Mouse (Mus musculus) kidney, embryonic 16.5 days (tissue): ENCODE measurements around the gene Slit3. TPM values are rescaled to one million over a fixed set of nuclear protein-coding genes. Genes with fewer than 3 reads are reported as not detected.

Source experiments
- ATAC-seq: fragments of 200-750 bp; cut with Nextera tagmentation; 2 replicates; pipeline ENCODE4 v1.8.0; 2017; ENCODE audit warnings: moderate TSS enrichment; ENCODE audit not compliant: low FRiP score, low TSS enrichment
- H3K27ac ChIP-seq: fragments of 300-500 bp; sonication (generic); 2 replicates; pipeline ENCODE4 v1.5.1; 2014; ENCODE audit warnings: low read length
- H3K27me3 ChIP-seq: fragments of 300-500 bp; sonication (generic); 2 replicates; pipeline ENCODE4 v1.6.1; 2014; ENCODE audit warnings: low read length, control low read depth, mixed read lengths; ENCODE audit not compliant: insufficient read depth
- H3K36me3 ChIP-seq: fragments of 300-500 bp; sonication (generic); 2 replicates; pipeline ENCODE4 v1.6.1; 2014; ENCODE audit warnings: low read length, control low read depth, mixed read lengths; ENCODE audit not compliant: insufficient read depth
- H3K4me1 ChIP-seq: fragments of 300-500 bp; sonication (generic); 2 replicates; pipeline ENCODE4 v1.6.1; 2014; ENCODE audit warnings: low read length, control low read depth, mixed read lengths; ENCODE audit not compliant: insufficient read depth
- H3K4me2 ChIP-seq: fragments of 300-500 bp; sonication (generic); replicated peaks from 2 replicates; pipeline ENCODE4 v1.6.1; 2014; ENCODE audit warnings: low read depth, low read length
- H3K4me3 ChIP-seq: fragments of 300-500 bp; sonication (generic); 2 replicates; pipeline ENCODE4 v1.5.1; 2014; ENCODE audit warnings: mild to moderate bottlenecking, low read length
- H3K9ac ChIP-seq: fragments of 300-500 bp; sonication (generic); replicated peaks from 2 replicates; pipeline ENCODE4 v1.6.1; 2014; ENCODE audit warnings: low read length
- H3K9me3 ChIP-seq: fragments of 300-500 bp; sonication (generic); 2 replicates; pipeline ENCODE4 v1.6.1; 2016; ENCODE audit warnings: low read length, control low read depth
- WGBS: fragments of 180-500 bp; shearing (Covaris S2); extraction: QIAGEN DNeasy Blood & Tissue Kit; methylation state at CpG from one replicate; pipeline ENCODE4 v1.1.7; 2014; 5-methylcytosine and 5-hydroxymethylcytosine counted together
- polyA plus RNA-seq: library from polyadenylated mRNA; unstranded; fragments of >200 nt; fragmentation: Nextera tagmentation; extraction: Ambion mirVana; gene quantifications from 2 replicates; pipeline ENCODE4 v1.2.1, GENCODE M21; 2015

Gene Slit3
- polyA plus RNA-seq, 1 experiment from 2014 or later: 8.3 TPM

GRCm38 (mm10) chr11:35637102-35637501, 516.1 kb downstream of the Slit3 start:
- H3K9me3 ChIP-seq: no peaks in the 10 kb centered on the region
- H3K4me2 ChIP-seq: no peak overlapping the region
- H3K27me3 ChIP-seq: no peaks in the 10 kb centered on the region
- H3K4me1 ChIP-seq: peaks cover 8% of the 10 kb centered on the region
- H3K9ac ChIP-seq: no peak overlapping the region
- no peaks in the 10 kb centered on the region for H3K36me3 ChIP-seq
- 66% methylated on average over 7 of the region's 7 CpGs for WGBS
- ATAC-seq: no peak
- no peak overlapping the region for H3K4me3 ChIP-seq
- no peak overlapping the region for H3K27ac ChIP-seq

DNA sequence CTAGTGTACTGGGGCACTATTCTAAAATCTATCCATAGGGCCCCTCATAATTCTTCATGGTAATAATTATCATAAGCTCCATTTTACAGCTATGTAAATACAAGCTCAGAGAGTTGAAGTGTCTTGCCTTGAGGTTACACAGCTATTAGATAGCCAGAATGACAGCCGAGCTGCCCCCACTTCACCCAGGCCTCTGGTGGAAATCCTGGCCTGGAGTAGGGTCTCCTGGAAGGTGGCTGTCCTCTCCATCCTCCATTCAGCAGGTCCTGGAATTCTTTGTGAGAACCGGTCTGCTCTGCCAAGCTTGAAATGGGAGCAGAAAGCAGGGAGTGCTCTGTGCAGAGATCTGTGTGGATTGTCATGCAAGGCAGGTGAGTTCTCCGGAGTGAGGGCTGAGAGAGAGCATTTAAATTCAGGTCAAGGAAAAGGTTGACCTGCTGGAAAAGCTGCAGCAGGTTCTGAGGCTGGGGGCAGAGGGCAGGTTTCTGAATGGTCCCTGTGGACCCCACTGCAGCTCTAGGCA, 517.9 kb downstream of the Slit3 start:
- peaks cover 8% of the 10 kb centered on the region for H3K4me1 ChIP-seq
- H3K27ac ChIP-seq: peak overlapping the region; percentile 48; the same call in 1 of the 2 replicates
- H3K4me3 ChIP-seq: no peak overlapping the region
- WGBS: 5% methylated on average over 3 of the region's 3 CpGs
- H3K36me3 ChIP-seq: no peaks in the 10 kb centered on the region
- peak overlapping the region; percentile 17; the same call in 1 of the 2 replicates for H3K4me2 ChIP-seq
- 0 out of 2 replicates have a peak, but pooled peaks have one; percentile 16 for ATAC-seq
- no peaks in the 10 kb centered on the region for H3K27me3 ChIP-seq
- no peaks in the 10 kb centered on the region for H3K9me3 ChIP-seq
- H3K9ac ChIP-seq: no peak overlapping the region

- H3K4me3 ChIP-seq: no peak overlapping the region
- peak overlapping the region; percentile 48; the same call in 1 of the 2 replicates for H3K27ac ChIP-seq
- H3K27me3 ChIP-seq: no peaks in the 10 kb centered on the region
- no peaks in the 10 kb centered on the region for H3K36me3 ChIP-seq
- WGBS: 11% methylated on average over 11 of the region's 11 CpGs
- peaks cover 8% of the 10 kb centered on the region for H3K4me1 ChIP-seq
- ATAC-seq: peak; percentile 69
- no peak overlapping the region for H3K9ac ChIP-seq
- no peaks in the 10 kb centered on the region for H3K9me3 ChIP-seq
- H3K4me2 ChIP-seq: peak overlapping the region; percentile 17; the same call in 1 of the 2 replicates
Measured at GRCm38 (mm10) chr11:35639428-35639827, 518.4 kb downstream of the Slit3 start.

DNA sequence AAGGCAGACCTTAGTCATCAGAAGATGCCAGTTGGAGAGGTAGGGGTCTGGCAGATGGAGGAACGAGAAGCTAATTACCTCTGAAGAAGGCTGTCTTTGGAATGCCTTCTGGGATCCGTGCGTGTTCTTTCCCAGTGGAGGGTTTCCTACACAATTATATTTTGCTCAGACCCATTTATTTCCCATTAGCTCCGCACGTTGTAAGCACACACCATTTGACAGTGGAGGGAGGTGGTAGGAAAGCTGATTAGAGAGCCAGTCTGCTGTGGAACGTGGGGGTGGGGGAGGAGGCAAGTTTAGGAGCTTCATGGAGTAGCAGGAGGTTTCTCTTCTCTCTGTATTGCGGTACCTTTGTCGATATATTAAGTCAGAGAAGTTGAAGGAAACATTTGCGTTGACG, 530.3 kb downstream of the Slit3 start:
- Histone ChIP-seq H3K9me3 (no peaks in the 10 kb centered on the region), H3K27ac (no peak overlapping the region), H3K4me3 (no peak overlapping the region), H3K4me1 (no peaks in the 10 kb centered on the region), H3K36me3 (no peaks in the 10 kb centered on the region), H3K27me3 (no peaks in the 10 kb centered on the region), H3K9ac (no peak overlapping the region), H3K4me2 (no peak overlapping the region)
- ATAC-seq: no peak
- 86% methylated on average over 10 of the region's 10 CpGs for WGBS

DNA sequence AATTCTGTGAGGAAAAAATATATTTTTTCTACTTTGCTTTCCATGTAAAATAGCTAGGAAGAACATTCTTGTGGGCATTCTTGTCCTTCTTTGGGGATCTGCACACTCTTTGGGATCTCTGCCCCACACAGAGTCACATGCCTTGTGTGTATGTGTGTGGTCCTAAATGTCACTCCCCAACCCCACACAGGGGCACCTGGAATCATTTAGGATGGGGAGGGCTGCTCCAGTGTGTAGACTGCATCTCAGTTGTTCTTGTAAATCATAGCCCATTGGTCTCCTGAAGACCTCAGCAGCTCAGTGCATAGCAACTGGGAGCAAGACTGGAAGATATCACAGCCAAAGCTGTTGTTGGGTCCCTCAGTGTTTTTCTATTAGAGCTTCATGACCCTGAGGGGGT, 534.8 kb downstream of the Slit3 start:
- ATAC-seq: no peak

GRCm38 (mm10) chr11:35657582-35657981, 536.6 kb downstream of the Slit3 start:
- ATAC-seq: no peak
- Histone ChIP-seq H3K4me3 (no peak overlapping the region), H3K4me1 (no peaks in the 10 kb centered on the region), H3K27ac (no peak overlapping the region), H3K9me3 (no peaks in the 10 kb centered on the region), H3K9ac (no peak overlapping the region), H3K4me2 (no peak overlapping the region), H3K27me3 (no peaks in the 10 kb centered on the region), H3K36me3 (no peaks in the 10 kb centered on the region)
- 84% methylated on average over 6 of the region's 6 CpGs for WGBS

More for the DNA sequence above, 534.8 kb downstream of the Slit3 start:
- H3K4me3 ChIP-seq: no peak overlapping the region
- no peaks in the 10 kb centered on the region for H3K36me3 ChIP-seq
- no peak overlapping the region for H3K4me2 ChIP-seq
- no peak overlapping the region for H3K9ac ChIP-seq
- no peaks in the 10 kb centered on the region for H3K27me3 ChIP-seq
- no peak overlapping the region for H3K27ac ChIP-seq
- H3K9me3 ChIP-seq: no peaks in the 10 kb centered on the region
- H3K4me1 ChIP-seq: no peaks in the 10 kb centered on the region

GRCm38 (mm10) chr11:35660967-35661366, 539.9 kb downstream of the Slit3 start:
- Histone ChIP-seq H3K4me1 (no peaks in the 10 kb centered on the region), H3K27ac (no peak overlapping the region), H3K36me3 (no peaks in the 10 kb centered on the region), H3K4me3 (no peak overlapping the region), H3K27me3 (no peaks in the 10 kb centered on the region), H3K4me2 (no peak overlapping the region), H3K9me3 (no peaks in the 10 kb centered on the region), H3K9ac (no peak overlapping the region)
- ATAC-seq: no peak
- 90% methylated on average over 4 of the region's 4 CpGs for WGBS

GRCm38 (mm10) chr11:35662945-35663344, 541.9 kb downstream of the Slit3 start:
- Histone ChIP-seq H3K4me2 (no peak overlapping the region), H3K9me3 (no peaks in the 10 kb centered on the region), H3K27ac (no peak overlapping the region), H3K27me3 (no peaks in the 10 kb centered on the region), H3K36me3 (no peaks in the 10 kb centered on the region), H3K9ac (no peak overlapping the region), H3K4me3 (no peak overlapping the region), H3K4me1 (no peaks in the 10 kb centered on the region)
- ATAC-seq: no peak
- 75% methylated on average over 3 of the region's 3 CpGs for WGBS

DNA sequence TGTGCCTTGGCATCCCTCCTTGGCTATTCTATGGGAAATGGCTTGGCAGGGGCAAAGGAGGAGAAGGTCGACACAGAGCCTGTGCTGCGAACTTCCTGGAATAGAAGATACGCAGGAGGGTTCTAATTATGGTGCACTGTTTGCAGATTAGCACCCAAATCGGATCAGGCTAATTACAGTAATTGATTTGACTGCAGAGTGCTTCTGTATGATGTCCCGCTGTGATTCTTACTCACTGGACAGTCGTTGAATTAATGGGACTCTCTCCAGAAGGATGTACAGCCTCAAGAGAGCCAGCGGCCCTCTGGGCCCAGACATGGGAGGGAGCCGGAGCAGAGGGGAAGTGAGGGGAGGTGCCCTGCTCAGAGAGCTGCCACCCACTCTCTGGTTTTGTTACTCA, 542.6 kb downstream of the Slit3 start:
- no peak overlapping the region for H3K27ac ChIP-seq
- no peak for ATAC-seq
- no peak overlapping the region for H3K4me2 ChIP-seq
- no peaks in the 10 kb centered on the region for H3K9me3 ChIP-seq
- no peaks in the 10 kb centered on the region for H3K4me1 ChIP-seq
- no peaks in the 10 kb centered on the region for H3K27me3 ChIP-seq
- no peak overlapping the region for H3K9ac ChIP-seq
- WGBS: 70% methylated on average over 8 of the region's 8 CpGs
- H3K4me3 ChIP-seq: no peak overlapping the region
- no peaks in the 10 kb centered on the region for H3K36me3 ChIP-seq

DNA sequence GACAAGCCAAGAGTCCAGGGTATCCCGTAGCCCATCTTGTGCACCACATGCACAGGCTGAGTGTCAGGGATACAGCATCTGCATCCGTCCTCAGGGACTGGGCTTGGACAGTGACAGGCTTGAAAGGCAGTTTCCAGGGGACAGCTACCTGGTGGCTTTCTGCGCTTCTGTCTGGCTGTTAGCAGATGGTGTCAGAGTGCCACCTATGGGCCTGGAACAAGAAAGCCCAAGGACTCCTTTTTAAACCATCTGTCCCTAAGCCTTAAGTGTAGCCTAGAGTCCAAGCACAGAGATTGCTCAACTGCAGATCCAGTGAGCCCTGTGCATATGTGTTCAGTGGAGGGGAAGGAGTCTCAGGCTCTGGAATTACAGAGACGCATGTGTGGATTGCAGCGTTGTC, 544.0 kb downstream of the Slit3 start:
- Histone ChIP-seq H3K4me1 (no peaks in the 10 kb centered on the region), H3K27me3 (no peaks in the 10 kb centered on the region), H3K9ac (no peak overlapping the region), H3K4me3 (no peak overlapping the region), H3K4me2 (no peak overlapping the region), H3K36me3 (no peaks in the 10 kb centered on the region), H3K9me3 (no peaks in the 10 kb centered on the region), H3K27ac (no peak overlapping the region)
- ATAC-seq: peak; percentile 57
- WGBS: 51% methylated on average over 5 of the region's 5 CpGs
